Mouse (Mus musculus): ENCODE measurements around the gene Xkrx.

DNA sequence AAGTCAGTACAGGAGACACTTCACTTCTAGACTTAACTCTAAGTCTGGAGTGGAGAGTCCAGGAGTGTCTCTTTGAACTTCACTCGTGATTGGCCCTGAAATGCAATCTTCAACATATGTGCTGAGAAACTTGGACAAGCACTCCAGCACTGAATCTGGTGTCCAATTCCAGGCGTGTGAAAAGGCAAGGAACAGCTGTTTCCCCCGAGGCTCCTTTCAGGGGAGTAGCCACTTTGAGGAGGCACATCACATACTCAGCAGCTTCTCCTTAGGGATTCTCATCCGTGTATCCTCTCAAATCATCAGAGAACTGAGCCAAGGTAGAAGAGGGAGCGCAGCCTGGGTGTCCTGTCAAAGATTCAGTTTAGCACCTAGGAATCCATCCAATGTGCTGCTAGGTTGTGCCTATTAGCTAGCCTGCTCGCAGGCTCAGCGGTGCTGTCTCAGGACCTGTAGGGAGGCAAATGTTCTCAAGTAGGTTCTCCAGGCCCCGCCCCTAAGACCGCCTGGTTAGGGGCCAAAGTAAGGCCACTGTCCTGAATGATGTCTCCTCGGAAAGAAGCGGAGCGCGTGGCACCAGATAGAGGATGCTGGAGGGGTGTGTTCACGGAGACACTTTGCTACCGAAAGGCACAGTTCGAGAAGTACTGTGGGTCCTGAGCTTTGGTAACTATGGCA lies at the start of gene Xkrx:
- TF ChIP-seq CTCF (IDR thresholded peaks at IDR 0.05; ENCODE audit: low read depth, low read length) (no peak), POLR2A (IDR thresholded peaks at IDR 0.05; ENCODE audit: extremely low read depth, insufficient read depth, low read length) (no peak)

All from liver, adult 2 months (tissue).